Mouse (Mus musculus) right cerebral cortex, postnatal 10 days (tissue): Measurements from ENCODE around the gene Lsmem1.

ENCODE experiments used
- DNase-seq, 2 experiments: peaks; one replicate each; pipeline ENCODE4 v3.0.0; 2021; ENCODE audit warnings: low spot score in 2 of 2

Gene Lsmem1

DNA sequence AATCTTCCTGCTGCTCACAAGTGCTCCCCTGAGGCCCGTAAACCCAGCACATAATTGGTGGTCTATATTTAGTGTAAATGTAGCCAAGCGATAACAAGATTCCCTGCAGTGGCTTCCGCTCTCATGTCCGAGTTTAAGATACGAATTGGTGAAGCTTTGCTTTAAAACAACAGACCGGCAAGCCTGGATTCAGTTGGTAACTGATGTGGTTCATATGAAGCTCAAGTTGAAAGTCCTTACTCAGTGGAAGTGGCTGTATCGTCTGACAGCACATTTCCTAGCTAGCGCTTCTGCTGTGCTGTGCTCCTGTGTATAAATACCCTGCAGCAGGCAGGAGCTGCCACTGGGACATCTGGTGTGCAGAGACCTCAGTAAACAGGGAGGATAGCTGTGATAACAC lies at the start of gene Lsmem1:
Lsmem1 (minus strand) TSS at position 189 of the 400 bp plus-strand sequence.
- peak; percentile 38 to 53 for DNase-seq

- DNase-seq, result no peak
These were observed 49.3 kb upstream of the Lsmem1 start, which contains the start of gene Ifrd1 for GRCm38 (mm10) chr12:40248454-40249180. TSS of gene Ifrd1 (minus strand) at chr12:40248504.

GRCm38 (mm10) chr12:40247976-40248375 lies 48.7 kb upstream of the Lsmem1 start:
- DNase-seq, result no peak

DNA sequence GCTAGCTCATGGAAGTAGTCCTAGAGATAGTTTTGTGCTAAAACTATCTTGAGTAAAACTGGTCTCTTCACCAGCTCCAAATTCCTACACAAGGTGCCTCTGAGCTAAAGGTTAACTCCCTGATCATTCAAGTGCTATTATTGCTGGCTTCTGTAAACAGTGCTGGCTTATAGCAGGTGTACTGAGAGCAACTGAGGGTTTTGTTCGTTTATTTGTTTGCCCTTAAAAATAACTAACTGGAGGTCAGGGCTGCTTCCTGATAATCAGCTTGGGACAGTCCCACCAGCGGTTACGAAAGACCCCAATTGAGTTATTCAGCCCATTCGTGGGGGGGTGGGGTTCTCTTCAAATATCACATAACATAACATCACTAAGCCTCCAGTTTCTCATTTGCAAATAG lies 48.1 kb upstream of the Lsmem1 start:
- no peak for DNase-seq

GRCm38 (mm10) chr12:40245434-40245970 lies 46.2 kb upstream of the Lsmem1 start:
- DNase-seq, result no peak

GRCm38 (mm10) chr12:40244926-40245325 lies 45.6 kb upstream of the Lsmem1 start:
- no peak for DNase-seq

DNA sequence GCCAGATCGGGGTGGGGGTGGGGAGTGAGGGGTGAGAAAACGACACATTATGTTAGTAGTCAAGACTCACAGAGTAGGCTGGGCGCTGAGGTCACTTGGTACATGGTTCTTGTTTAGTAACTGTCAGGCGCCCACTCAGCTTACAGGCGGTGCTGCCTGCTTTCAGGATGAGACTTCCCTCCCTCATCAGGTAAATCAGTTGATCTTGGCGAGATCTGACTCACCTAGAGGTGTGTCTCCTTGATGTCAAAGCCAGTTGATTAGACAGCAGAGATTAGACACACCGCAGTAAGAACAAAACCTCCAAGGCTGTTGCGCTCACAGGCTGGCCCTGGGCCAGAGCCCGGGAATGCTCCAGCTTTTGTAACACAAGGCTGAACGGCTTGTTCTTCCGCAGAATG lies 44.5 kb upstream of the Lsmem1 start:
- peak; percentile 37 to 62 for DNase-seq

DNA sequence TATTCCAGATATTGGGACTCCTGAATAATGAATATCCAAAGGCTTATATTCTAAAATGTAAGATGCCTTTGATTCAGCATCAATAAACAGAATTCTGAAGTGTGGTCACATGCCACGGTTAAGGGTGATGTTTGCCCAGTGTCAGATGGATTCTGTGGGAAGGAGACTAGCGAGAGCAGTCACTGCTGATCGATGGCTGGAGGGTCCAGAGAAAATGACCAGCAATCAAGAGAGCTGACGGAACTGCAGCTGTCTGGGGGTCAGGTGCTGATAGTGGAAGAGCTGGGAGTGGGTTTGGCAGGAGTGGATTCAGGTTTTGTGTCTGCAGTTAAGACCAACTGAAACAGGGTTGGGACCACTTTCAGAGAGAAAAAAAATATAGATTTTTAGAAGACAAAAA lies 44.0 kb upstream of the Lsmem1 start:
- DNase-seq, result no peak

- no peak for DNase-seq
These were observed 39.9 kb upstream of the Lsmem1 start for GRCm38 (mm10) chr12:40239161-40239560.

- DNase-seq, result no peak
These were observed 32.9 kb upstream of the Lsmem1 start for GRCm38 (mm10) chr12:40232231-40232630.

- peak in 1 of 2 experiments; percentile 31 for DNase-seq
These were observed 32.3 kb upstream of the Lsmem1 start for GRCm38 (mm10) chr12:40231632-40232031.

DNA sequence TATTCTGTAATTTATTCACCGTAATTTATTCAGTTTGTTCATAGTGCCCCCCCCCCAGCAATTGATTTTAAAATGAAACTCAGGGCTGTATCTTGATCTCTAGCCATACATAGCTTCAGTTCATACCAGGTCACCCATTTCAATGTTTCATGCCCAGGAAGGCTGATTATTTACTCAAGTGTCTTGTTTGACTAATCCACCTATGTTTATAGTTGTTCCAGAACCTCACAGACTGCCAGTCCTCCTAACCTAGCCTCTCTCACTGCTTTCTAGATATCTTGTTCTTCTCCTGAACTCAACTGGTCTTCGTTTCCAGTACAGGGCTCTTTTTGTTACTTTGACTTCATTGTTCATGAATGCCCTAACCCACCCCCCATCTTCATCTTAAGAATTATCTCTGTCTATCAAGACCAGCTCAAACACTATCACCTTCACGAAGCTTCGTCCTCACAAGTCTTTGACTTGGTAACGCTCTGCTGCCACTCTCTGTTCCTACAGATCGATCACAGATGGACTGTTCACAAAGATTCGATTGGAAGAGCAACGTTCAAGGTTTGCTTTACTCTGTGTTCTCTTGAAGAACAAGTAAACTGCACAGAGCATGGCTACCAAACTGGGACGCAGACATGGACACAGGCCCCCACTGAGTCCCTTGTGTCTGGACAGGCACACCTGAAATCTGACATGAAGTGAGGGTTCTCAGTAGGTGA lies 25.0 kb upstream of the Lsmem1 start:
- no peak for DNase-seq

DNA sequence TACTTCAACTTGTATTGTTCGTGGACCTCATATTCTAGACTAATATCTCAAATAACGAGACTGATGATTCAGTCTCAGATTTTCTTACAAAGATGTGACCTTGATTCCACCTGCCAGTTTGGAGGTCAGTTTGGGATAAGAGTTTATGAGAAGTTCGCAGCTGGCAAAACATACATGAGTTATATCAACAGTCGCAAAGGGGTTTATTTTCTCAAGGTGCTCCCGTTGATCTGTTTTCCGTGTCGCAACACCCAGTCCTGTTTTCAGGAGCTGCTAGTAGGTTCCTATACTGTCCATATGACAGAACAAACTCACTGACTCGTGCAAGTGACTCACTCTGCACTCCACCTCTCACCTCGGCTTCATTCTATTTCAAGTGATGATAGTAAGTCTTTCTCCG lies 24.4 kb upstream of the Lsmem1 start:
- peak in 1 of 2 experiments; percentile 41 for DNase-seq

GRCm38 (mm10) chr12:40223082-40223619 lies 23.9 kb upstream of the Lsmem1 start:
- DNase-seq, result peak; percentile 100

GRCm38 (mm10) chr12:40222251-40223081 lies 23.2 kb upstream of the Lsmem1 start:
- DNase-seq, result peak; percentile 97 to 98

DNA sequence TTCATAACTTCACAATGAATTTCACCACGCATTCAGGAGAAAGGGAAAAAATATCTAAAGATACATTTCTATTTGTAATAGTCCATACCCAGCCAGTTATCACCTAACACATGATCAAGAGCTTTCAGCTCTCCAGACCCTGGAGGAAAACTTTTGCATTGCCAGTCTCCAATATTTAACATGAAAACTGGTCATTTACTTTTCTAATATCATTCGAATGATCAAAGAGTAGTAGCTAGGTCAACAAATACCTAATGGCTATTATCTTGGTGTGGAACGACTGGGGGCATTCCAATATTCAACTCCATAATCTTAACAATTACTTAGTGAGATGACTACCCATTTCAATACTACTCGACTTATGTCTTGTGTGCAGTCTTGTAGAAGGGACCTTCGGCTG lies 22.3 kb upstream of the Lsmem1 start:
- DNase-seq, result no peak

DNA sequence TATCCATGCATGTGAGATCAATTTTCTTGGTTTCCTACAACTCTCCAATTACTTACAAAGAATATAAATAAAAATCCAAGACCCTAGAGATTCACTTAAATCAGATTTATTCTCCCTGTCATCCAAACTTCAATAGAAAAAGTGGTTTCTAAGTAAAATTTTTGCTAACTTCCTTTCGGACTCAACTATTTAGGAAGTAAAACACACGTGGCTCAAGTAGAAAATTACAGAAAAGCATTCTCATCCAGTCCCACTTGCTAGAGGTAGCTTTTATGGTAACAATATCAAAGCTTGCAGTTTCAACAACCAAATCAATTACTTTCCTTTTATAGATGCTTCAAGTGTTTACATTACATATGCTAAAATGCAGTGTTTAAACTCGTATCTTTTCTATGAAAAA lies 21.6 kb upstream of the Lsmem1 start:
- no peak for DNase-seq

DNA sequence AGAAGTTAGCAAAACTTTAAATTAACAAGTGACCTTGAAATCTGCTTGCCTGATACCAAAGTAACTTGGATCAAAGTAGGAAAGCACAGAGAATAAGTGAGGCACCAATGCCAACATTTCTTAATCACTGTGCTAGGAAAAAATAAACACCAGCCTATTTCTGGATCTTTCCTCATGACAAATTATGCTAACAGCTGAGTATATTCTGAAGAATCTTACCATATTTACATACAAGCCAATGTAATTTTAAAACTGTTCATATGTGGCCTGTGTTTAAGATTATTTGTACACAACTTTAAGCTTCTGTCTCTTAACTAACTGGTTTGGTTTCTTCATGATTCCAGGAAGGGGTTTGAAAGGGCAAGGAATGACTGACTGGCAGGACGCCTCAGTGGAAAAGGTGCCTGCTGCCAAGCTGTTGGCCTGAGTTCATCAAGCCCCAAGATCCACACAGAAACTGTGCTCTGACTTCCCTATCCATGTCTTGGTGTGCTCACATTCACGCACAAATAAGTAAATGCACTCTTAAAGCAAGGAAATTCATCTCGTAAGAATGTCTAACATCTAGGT lies 20.8 kb upstream of the Lsmem1 start:
- peak; percentile 54 to 65 for DNase-seq

- no peak for DNase-seq
These were observed 19.2 kb upstream of the Lsmem1 start for GRCm38 (mm10) chr12:40218430-40218945.

DNA sequence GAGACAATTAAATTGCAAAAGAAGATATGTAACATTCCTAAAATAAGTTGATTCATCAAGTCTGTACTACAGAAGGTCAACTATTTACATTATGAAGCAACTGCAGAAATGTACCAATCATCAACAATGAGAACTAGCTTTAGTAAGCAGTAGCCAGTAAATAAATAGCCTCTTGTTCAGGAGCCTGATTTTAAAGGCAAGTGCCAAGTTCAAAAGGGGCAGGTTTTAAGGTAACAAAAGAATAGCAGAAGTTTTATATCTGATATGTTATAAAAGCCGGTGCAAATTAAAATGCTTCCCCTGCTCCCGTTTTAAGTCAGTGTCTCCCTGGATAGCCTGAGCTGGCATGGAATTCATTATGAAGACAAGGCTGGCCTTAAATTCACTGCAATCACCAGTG lies 18.5 kb upstream of the Lsmem1 start:
- DNase-seq, result no peak
